Mouse (Mus musculus) megakaryocyte, embryonic 14.5 days (primary cell): ENCODE measurements around the gene Adamtsl3.

Experiments
- FLI1 ChIP-seq: IDR thresholded peaks from 2 replicates; pipeline ENCODE4 v1.6.1; 2012; ENCODE audit warnings: low read length, inconsistent platforms, mixed read lengths
- GATA1 ChIP-seq: IDR thresholded peaks from 3 replicates; pipeline ENCODE4 v1.6.1; 2012; ENCODE audit warnings: mixed read lengths, low read length, inconsistent platforms, borderline replicate concordance

GRCm38 (mm10) chr7:82378311-82378710 is 42.8 kb downstream of the Adamtsl3 start:
- TF ChIP-seq GATA1 (no peak), FLI1 (no peak)
